Mouse (Mus musculus): ENCODE results near the gene U2af1l4.
A peak's percentile ranks its signal among the peaks of the same experiment; 100 is the strongest.

The U2af1l4 gene

GRCm38 (mm10) chr7:30563117-30563905, at the start of gene U2af1l4, which contains the start of the genes Gm49396 and Psenen:
TSS of gene U2af1l4 (plus strand) at chr7:30563301.
TSS of gene Gm49396 (plus strand) at chr7:30563344.
TSS of gene Psenen (minus strand) at chr7:30563627.
- peak; percentile 93 to 95 for DNase-seq

GRCm38 (mm10) chr7:30515003-30515760, 47.9 kb upstream of the U2af1l4 start:
- DNase-seq, result no peak

GRCm38 (mm10) chr7:30518325-30518724, 44.8 kb upstream of the U2af1l4 start:
- DNase-seq, result no peak

GRCm38 (mm10) chr7:30520396-30520795, 42.7 kb upstream of the U2af1l4 start:
- no peak for DNase-seq

GRCm38 (mm10) chr7:30520856-30521255, 42.2 kb upstream of the U2af1l4 start:
- no peak for DNase-seq

GRCm38 (mm10) chr7:30522871-30523270, 40.2 kb upstream of the U2af1l4 start:
- DNase-seq, result no peak

GRCm38 (mm10) chr7:30524487-30524886, 38.6 kb upstream of the U2af1l4 start:
- no peak for DNase-seq

GRCm38 (mm10) chr7:30525954-30526353, 37.1 kb upstream of the U2af1l4 start:
- DNase-seq, result no peak

GRCm38 (mm10) chr7:30526399-30526798, 36.7 kb upstream of the U2af1l4 start:
- no peak for DNase-seq

- DNase-seq, result no peak
Observed at GRCm38 (mm10) chr7:30526981-30527380, 36.1 kb upstream of the U2af1l4 start.

GRCm38 (mm10) chr7:30531291-30531815, 31.7 kb upstream of the U2af1l4 start:
- no peak for DNase-seq

GRCm38 (mm10) chr7:30532931-30533330, 30.2 kb upstream of the U2af1l4 start:
- no peak for DNase-seq

GRCm38 (mm10) chr7:30533941-30534632, 29.0 kb upstream of the U2af1l4 start:
- DNase-seq, result no peak

- DNase-seq, result peak; percentile 97 to 98
Observed at GRCm38 (mm10) chr7:30534633-30535577, 28.2 kb upstream of the U2af1l4 start, which contains the start of gene Arhgap33. TSS of gene Arhgap33 (minus strand) at chr7:30535060.

- no peak for DNase-seq
Observed at GRCm38 (mm10) chr7:30540572-30540971, 22.5 kb upstream of the U2af1l4 start.

GRCm38 (mm10) chr7:30544327-30544726, 18.8 kb upstream of the U2af1l4 start:
- DNase-seq, result no peak

- DNase-seq, result no peak
Observed at GRCm38 (mm10) chr7:30549880-30550279, 13.2 kb upstream of the U2af1l4 start.

GRCm38 (mm10) chr7:30550603-30551002, 12.5 kb upstream of the U2af1l4 start:
- no peak for DNase-seq

GRCm38 (mm10) chr7:30551445-30552101, 11.5 kb upstream of the U2af1l4 start:
- no peak for DNase-seq

- DNase-seq, result peak; percentile 95 to 96
Observed at GRCm38 (mm10) chr7:30552102-30553020, 10.7 kb upstream of the U2af1l4 start, which contains the start of the genes Hspb6 and Proser3. TSS of gene Hspb6 (plus strand) at chr7:30552178. TSS of gene Proser3 (minus strand) at chr7:30552299.
